In the genomic region with DNA sequence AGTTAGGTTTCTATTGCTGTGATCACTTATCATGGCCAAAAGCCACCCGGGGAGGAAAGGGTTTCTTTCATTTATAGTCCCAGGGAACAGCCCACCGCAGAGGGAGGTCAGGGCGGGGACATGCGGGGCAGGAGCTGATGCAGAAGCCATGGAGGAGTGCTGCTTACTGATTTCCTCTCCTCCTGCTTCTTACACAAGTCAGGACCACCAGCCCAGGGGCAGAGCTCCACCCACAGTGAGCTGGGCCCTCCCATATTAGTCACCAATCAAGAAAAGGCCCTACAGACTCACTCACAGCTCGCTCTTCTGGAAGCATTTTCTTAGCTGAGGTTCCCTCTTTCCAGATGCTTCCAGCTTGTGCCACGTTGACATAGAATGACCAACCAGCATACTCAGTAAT, we compare ENCODE assay signal across 22 mouse cellular contexts.
DNase-seq lines count a peak whose midpoint lies in the region; ATAC-seq and TF ChIP-seq lines count a peak whose summit lies in the region.
"Had no signal": no experiment of that assay in that cellular context is flagged by ENCODE, and none has a peak within 500 bp of the region (broad histone marks: within the 10 kb centered on the region; RNA-seq: fewer than 3 reads in every experiment).

No protein-coding gene starts in this region.

- 0 out of 2 replicates have a peak overlapping the region, but pooled peaks have one; percentile 4 for H3K4me3 ChIP-seq in heart, embryonic 13.5 days
- no peak overlapping the region for H3K4me3 ChIP-seq in kidney, postnatal 0 days (replicated peaks; ENCODE audit: low read depth, low read length)
- H3K4me3 ChIP-seq in kidney, adult 2 months (ENCODE audit: insufficient read depth, low read depth, low read length) = no peak overlapping the region
- no peak overlapping the region for H3K4me3 ChIP-seq in ES-E14 (ENCODE audit: insufficient read depth in 1 of 2, low read depth in 1 of 2, low read length in 2 of 2, poor library complexity in 1 of 2, severe bottlenecking in 1 of 2)
- no peak overlapping the region for H3K4me3 ChIP-seq in embryonic fibroblast, embryonic 13.5 days (ENCODE audit: insufficient read depth, low read length)
- no peak overlapping the region for H3K4me3 ChIP-seq in forebrain, embryonic 11.5 days (ENCODE audit: low read depth, low read length)
- H3K4me3 ChIP-seq: embryonic facial prominence, embryonic 13.5 days; hindbrain, embryonic 12.5 days; midbrain, embryonic 15.5 days had no signal

- no peak for TF ChIP-seq CTCF in kidney, postnatal 0 days (IDR thresholded peaks at IDR 0.05; ENCODE audit: low read depth)
- no peak for TF ChIP-seq CTCF in kidney, adult 2 months (conservative IDR thresholded peaks at IDR 0.05; ENCODE audit: insufficient read depth, insufficient read length, low read depth, low read length)
- no peak for TF ChIP-seq CTCF in embryonic fibroblast, embryonic 13.5 days (IDR thresholded peaks at IDR 0.05; ENCODE audit: borderline replicate concordance, insufficient read depth, low read length)

- no peaks in the 10 kb centered on the region for H3K27me3 ChIP-seq in heart, embryonic 13.5 days (replicated peaks)
- H3K27me3 ChIP-seq in kidney, postnatal 0 days (ENCODE audit: insufficient read depth, low read length) = no peaks in the 10 kb centered on the region
- no peaks in the 10 kb centered on the region for H3K27me3 ChIP-seq in kidney, adult 2 months (replicated peaks; ENCODE audit: control insufficient read depth, insufficient read depth, low read length)
- H3K27me3 ChIP-seq in forebrain, embryonic 11.5 days (ENCODE audit: control insufficient read depth, insufficient read depth, low read length) = no peaks in the 10 kb centered on the region
- H3K27me3 ChIP-seq: embryonic facial prominence, embryonic 13.5 days; hindbrain, embryonic 12.5 days; midbrain, embryonic 15.5 days had no signal

- peak overlapping the region; percentile 93 for H3K27ac ChIP-seq in heart, embryonic 13.5 days (replicated peaks)
- no peak overlapping the region for H3K27ac ChIP-seq in kidney, postnatal 0 days
- no peak overlapping the region for H3K27ac ChIP-seq in kidney, adult 2 months (ENCODE audit: insufficient read depth, low read depth, low read length)
- no peak overlapping the region for H3K27ac ChIP-seq in ES-E14 (ENCODE audit: insufficient read depth, low read depth, low read length, poor library complexity, severe bottlenecking)
- H3K27ac ChIP-seq in embryonic fibroblast, embryonic 13.5 days (ENCODE audit: insufficient read depth, low read length) = peak overlapping the region; percentile 93
- no peak overlapping the region for H3K27ac ChIP-seq in forebrain, embryonic 11.5 days (ENCODE audit: low read depth, low read length)
- H3K27ac ChIP-seq: embryonic facial prominence, embryonic 13.5 days; hindbrain, embryonic 12.5 days; liver, embryonic 14.5 days; midbrain, embryonic 15.5 days had no signal

- peak overlapping the region; percentile 54 for H3K4me2 ChIP-seq in heart, embryonic 13.5 days
- peak overlapping the region; percentile 5; the same call in 1 of the 2 replicates for H3K4me2 ChIP-seq in kidney, postnatal 0 days (ENCODE audit: low read length)
- no peak overlapping the region for H3K4me2 ChIP-seq in forebrain, embryonic 11.5 days (ENCODE audit: low read depth, low read length, severe bottlenecking)
- H3K4me2 ChIP-seq: embryonic facial prominence, embryonic 13.5 days; hindbrain, embryonic 12.5 days; midbrain, embryonic 15.5 days had no signal

- H3K9ac ChIP-seq in heart, embryonic 13.5 days = no peak overlapping the region
- H3K9ac ChIP-seq in kidney, postnatal 0 days (ENCODE audit: low read depth, low read length) = no peak overlapping the region
- no peak overlapping the region for H3K9ac ChIP-seq in ES-E14 (ENCODE audit: insufficient read depth, low read depth, low read length, poor library complexity, severe bottlenecking)
- H3K9ac ChIP-seq in forebrain, embryonic 11.5 days (ENCODE audit: low read length) = no peak overlapping the region
- H3K9ac ChIP-seq: embryonic facial prominence, embryonic 13.5 days; hindbrain, embryonic 12.5 days; liver, embryonic 14.5 days; midbrain, embryonic 15.5 days had no signal

- in situ Hi-C loops in ES-E14 (cut with MboI; ENCODE audit: low sequenced_read_pairs in 2 of 2, unreplicated experiment in 2 of 2) = no loop called here

- no peak for ATAC-seq in heart, embryonic 13.5 days (ENCODE audit: extremely low read depth, insufficient number of reproducible peaks, low FRiP score, low TSS enrichment)
- no peak; the same call in 1 of the 2 replicates for ATAC-seq in kidney, postnatal 0 days (replicated peaks; ENCODE audit: low FRiP score, low read depth)
- no peak for ATAC-seq in forebrain, embryonic 11.5 days (replicated peaks; ENCODE audit: low FRiP score)
- ATAC-seq: forebrain, embryonic 16.5 days; inflammation-experienced regulatory T-cells, adult 6 months; midbrain, embryonic 15.5 days had no signal

- no peaks in the 10 kb centered on the region for H3K9me3 ChIP-seq in heart, embryonic 13.5 days
- H3K9me3 ChIP-seq in kidney, postnatal 0 days (replicated peaks; ENCODE audit: low read length) = no peaks in the 10 kb centered on the region
- H3K9me3 ChIP-seq in ES-E14 (ENCODE audit: control insufficient read depth, insufficient read depth, low read depth, low read length) = no peaks in the 10 kb centered on the region
- H3K9me3 ChIP-seq in forebrain, embryonic 11.5 days (ENCODE audit: control insufficient read depth, low read length) = no peaks in the 10 kb centered on the region
- H3K9me3 ChIP-seq: embryonic facial prominence, embryonic 13.5 days; hindbrain, embryonic 12.5 days; midbrain, embryonic 15.5 days had no signal

- no peak for DNase-seq in heart, adult 9 months (ENCODE audit: low spot score in 2 of 2)
- DNase-seq in kidney, postnatal 0 days (ENCODE audit: low spot score) = no peak
- DNase-seq in kidney, adult 2 months = no peak
- DNase-seq in ES-E14 (ENCODE audit: low read depth, low spot score) = peak; percentile 21
- DNase-seq in forebrain, embryonic 11.5 days (ENCODE audit: low spot score) = no peak
- DNase-seq in right cerebral cortex, adult 18-20 months = no peak
- DNase-seq: adrenal gland, postnatal 25 days; B cell, adult 2 months; cerebellum, adult 11 months; cerebellum, postnatal 14 days; gastrocnemius, postnatal 36 days; kidney, postnatal 14 days; right cerebral cortex, postnatal 25 days; thymus, postnatal 4 days had no signal

- peaks cover 66% of the 10 kb centered on the region for H3K4me1 ChIP-seq in heart, embryonic 13.5 days
- H3K4me1 ChIP-seq in kidney, postnatal 0 days (replicated peaks; ENCODE audit: insufficient read depth, low read length) = 0 out of 2 replicates have a peak, but pooled peaks cover 5% of the 10 kb centered on the region
- no peaks in the 10 kb centered on the region for H3K4me1 ChIP-seq in kidney, adult 2 months (ENCODE audit: control insufficient read depth, insufficient read depth, low read length)
- peaks cover 0 to 7% of the 10 kb centered on the region in 2 experiments; a peak in 1 of 4 replicates for H3K4me1 ChIP-seq in ES-E14 (ENCODE audit: control insufficient read depth in 2 of 2, insufficient read depth in 2 of 2, low read length in 2 of 2, poor library complexity in 1 of 2)
- H3K4me1 ChIP-seq in embryonic fibroblast, embryonic 13.5 days (ENCODE audit: control insufficient read depth, insufficient read depth, low read length) = peaks cover 7% of the 10 kb centered on the region; the same call in 1 of the 2 replicates
- no peaks in the 10 kb centered on the region for H3K4me1 ChIP-seq in forebrain, embryonic 11.5 days (replicated peaks; ENCODE audit: control insufficient read depth, insufficient read depth, low read length)
- H3K4me1 ChIP-seq: hindbrain, embryonic 12.5 days; midbrain, embryonic 15.5 days had no signal

- no peaks in the 10 kb centered on the region for H3K36me3 ChIP-seq in heart, embryonic 13.5 days
- H3K36me3 ChIP-seq in kidney, postnatal 0 days (ENCODE audit: insufficient read depth, low read length) = no peaks in the 10 kb centered on the region
- no peaks in the 10 kb centered on the region for H3K36me3 ChIP-seq in kidney, adult 2 months (ENCODE audit: control insufficient read depth, insufficient read depth, low read length)
- no peaks in the 10 kb centered on the region for H3K36me3 ChIP-seq in ES-E14 (ENCODE audit: control insufficient read depth, insufficient read depth, low read length, poor library complexity, severe bottlenecking)
- no peaks in the 10 kb centered on the region for H3K36me3 ChIP-seq in forebrain, embryonic 11.5 days (ENCODE audit: control insufficient read depth, insufficient read depth, low read length)
- H3K36me3 ChIP-seq: embryonic facial prominence, embryonic 13.5 days; hindbrain, embryonic 12.5 days; midbrain, embryonic 15.5 days had no signal

- TF ChIP-seq POLR2A in kidney, adult 2 months (IDR thresholded peaks at IDR 0.05; ENCODE audit: low read depth, low read length) = no peak
- TF ChIP-seq POLR2A in embryonic fibroblast, embryonic 13.5 days (IDR thresholded peaks at IDR 0.05; ENCODE audit: low read depth, low read length) = no peak

- 38% methylated on average over 6 of the region's 6 CpGs for WGBS in heart, embryonic 13.5 days
- WGBS in kidney, postnatal 0 days = 31% methylated on average over 6 of the region's 6 CpGs
- 48% methylated on average over 6 of the region's 6 CpGs for WGBS in kidney, adult 2 months
- 72% methylated on average over 6 of the region's 6 CpGs for WGBS in forebrain, embryonic 11.5 days

TF ChIP-seq in ES-E14, 5 proteins besides CTCF, POLR2A, EP300 and RAD21:
- TF ChIP-seq ZC3H11A (IDR thresholded peaks at IDR 0.05; ENCODE audit: borderline replicate concordance, low read depth, low read length) (no peak), CHD2 (IDR thresholded peaks at IDR 0.05; ENCODE audit: low read depth, low read length) (no peak), ZNF384 (IDR thresholded peaks at IDR 0.05; ENCODE audit: low read depth, low read length) (no peak), HCFC1 (IDR thresholded peaks at IDR 0.05; ENCODE audit: borderline replicate concordance, insufficient read depth, low read length) (no peak), MAFK (IDR thresholded peaks at IDR 0.05; ENCODE audit: insufficient read depth, low read depth, low read length) (no peak)
TF ChIP-seq in ES-E14: peak in this region for 0.

Comparison
In these comparisons a context has a peak if more than half of its experiments do, and no peak if none do; other contexts are left out.
1. H3K27ac ChIP-seq: peak in heart, embryonic 13.5 days (single experiment) and embryonic fibroblast, embryonic 13.5 days (single experiment); none in kidney, postnatal 0 days (single experiment), kidney, adult 2 months (single experiment), ES-E14 (single experiment) and forebrain, embryonic 11.5 days (single experiment).